Mouse (Mus musculus) heart, postnatal 36 days (tissue): Measurements from ENCODE around the gene Malrd1. TPM values are rescaled to one million over a fixed set of nuclear protein-coding genes. Genes with fewer than 3 reads are reported as not detected.
"Not testable (repeated sequence)": the region's sequence is repeated elsewhere in the genome, so short reads cannot be mapped to it uniquely, and the experiment has no call there.

Experiments
- DNase-seq, 2 experiments: peaks; one replicate each; pipeline ENCODE4 v3.0.0; 2021 to 2022
- intact Hi-C: fragments of 180-260 bp; cut with DNase I; formaldehyde crosslinking; loops from one replicate; pipeline ENCODE4 v1.15.1; 2025
- total RNA-seq, 2 experiments: library from RNA; stranded (reverse); gene quantifications; 2 replicates each; pipeline ENCODE4 v1.2.3; 2021

The Malrd1 gene
- total RNA-seq: not detected

- intact Hi-C loops: no loop called here
- DNase-seq: no peak
These were observed at the start of gene Malrd1 for GRCm38 (mm10) chr2:15526241-15526924. Gene Malrd1, plus strand, starts transcription at chr2:15526479.

- no peak for DNase-seq
- intact Hi-C loops: no loop called here
These were observed 12.4 kb downstream of the Malrd1 start for GRCm38 (mm10) chr2:15538643-15539042.

DNA sequence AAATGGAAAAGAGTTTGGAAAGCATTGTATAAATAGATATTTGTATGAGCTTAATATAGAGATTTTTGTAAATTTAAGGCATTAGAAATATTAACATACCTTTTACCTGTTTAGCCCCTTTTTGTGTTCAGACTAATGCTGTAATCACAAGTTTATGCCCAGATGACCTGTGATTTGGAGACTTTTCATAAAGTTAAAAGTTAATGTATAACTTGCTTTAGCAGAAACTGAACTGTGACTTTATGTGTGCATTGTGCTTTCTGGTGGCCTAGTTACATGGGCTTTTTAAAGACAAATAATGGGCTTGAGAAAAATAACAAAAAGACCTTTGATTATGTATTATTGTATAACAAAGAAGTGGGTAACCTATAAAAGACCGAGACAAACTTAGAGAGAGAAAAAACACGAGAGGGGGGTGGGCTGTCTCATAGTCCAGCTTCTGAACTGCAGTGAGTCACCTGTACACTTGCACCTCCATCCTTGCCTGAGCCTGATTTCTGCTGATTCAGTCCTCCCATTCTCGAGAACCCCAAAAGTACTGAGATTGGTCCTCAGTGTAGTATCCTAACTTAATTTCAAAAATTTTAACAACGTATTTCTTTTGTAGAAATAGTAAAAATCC is 87.2 kb downstream of the Malrd1 start:
- no peak for DNase-seq
- intact Hi-C loops: no loop called here

DNA sequence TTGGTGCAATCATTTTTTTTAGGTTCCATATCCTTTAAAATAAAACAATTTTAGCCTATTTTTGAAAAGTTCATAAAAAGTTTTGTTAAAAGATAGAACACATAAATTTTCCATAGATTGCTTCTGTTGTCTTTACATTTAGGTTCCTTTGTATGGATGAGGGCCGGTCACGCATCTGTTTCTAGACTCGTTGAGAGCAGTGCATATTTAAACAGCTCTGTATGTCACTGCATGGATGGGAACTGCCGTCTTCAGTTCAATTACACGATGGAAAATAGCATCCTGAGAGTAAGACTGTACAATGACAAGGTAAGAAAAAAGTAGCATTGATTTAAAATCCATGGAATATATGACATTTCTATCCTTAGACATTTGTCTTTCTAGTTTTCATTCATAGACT is 87.7 kb downstream of the Malrd1 start:
- intact Hi-C loops: no loop called here
- DNase-seq: no peak

GRCm38 (mm10) chr2:15635761-15636160 is 109.5 kb downstream of the Malrd1 start:
- DNase-seq: no peak

DNA sequence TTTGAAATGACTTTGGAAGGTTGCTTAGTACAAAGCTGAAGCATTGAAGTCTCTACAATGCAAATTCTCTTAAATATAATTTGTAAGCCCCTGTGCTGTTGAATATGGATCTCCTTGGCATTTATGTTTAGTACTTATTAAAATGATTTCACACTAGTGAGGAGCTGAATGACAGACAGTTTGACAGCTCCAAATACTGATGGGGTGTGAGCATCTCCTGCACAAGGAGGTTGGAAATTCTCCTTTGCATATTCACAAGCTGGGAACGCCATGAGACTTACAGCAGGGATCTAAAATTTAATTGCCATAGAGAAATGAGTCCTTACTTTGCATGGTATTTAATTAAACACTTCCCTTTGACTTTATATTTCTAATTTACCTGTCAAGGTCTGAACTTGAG is 117.6 kb downstream of the Malrd1 start:
- DNase-seq: no peak

More at GRCm38 (mm10) chr2:15635761-15636160, 109.5 kb downstream of the Malrd1 start:
- intact Hi-C loops: no loop called here

GRCm38 (mm10) chr2:15656388-15656787 is 130.1 kb downstream of the Malrd1 start:
- DNase-seq: no peak
- intact Hi-C loops: no loop called here

More for the DNA sequence above, 117.6 kb downstream of the Malrd1 start:
- intact Hi-C loops: no loop called here

GRCm38 (mm10) chr2:15702977-15703376 is 176.7 kb downstream of the Malrd1 start:
- intact Hi-C loops: no loop called here
- no peak for DNase-seq

GRCm38 (mm10) chr2:15740945-15741344 is 214.7 kb downstream of the Malrd1 start:
- intact Hi-C loops: no loop called here

DNA sequence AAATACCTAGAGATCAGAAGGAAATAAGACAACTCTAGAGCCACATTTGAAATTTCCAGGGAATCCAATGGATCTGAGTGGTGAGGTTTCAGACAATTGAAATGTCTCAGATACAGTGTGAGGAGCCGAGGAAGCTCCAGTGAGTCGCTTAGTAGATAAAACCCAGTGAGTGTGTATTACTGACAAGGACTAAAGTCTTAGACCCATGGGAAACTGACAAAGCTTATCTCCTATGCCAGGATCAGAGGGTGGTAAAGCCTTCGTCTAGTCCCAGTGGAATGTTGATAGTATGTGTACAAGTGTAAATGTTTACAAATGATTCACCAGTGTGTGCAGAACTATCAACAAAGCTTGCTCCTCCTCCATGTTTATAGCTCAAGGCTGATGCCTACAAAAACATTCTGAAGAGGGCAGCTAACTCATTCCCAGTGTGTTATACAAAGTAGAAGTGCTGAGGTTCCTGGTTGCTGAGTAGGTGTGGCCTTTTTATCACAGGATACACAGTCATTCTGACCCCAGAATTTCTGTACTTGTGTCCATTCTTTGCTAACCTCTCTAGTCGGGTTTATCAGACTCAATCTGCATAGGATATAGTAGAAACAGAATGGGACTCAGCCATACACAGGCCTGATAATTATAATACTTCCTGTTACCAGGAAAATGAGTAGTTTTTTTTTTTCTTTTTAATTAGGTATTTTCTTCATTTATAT is 218.9 kb downstream of the Malrd1 start:
- intact Hi-C loops: no loop called here
- DNase-seq: no peak

More at GRCm38 (mm10) chr2:15740945-15741344, 214.7 kb downstream of the Malrd1 start:
- DNase-seq: no peak

GRCm38 (mm10) chr2:15784818-15785217 is 258.5 kb downstream of the Malrd1 start:
- no peak for DNase-seq
- intact Hi-C loops: no loop called here

DNA sequence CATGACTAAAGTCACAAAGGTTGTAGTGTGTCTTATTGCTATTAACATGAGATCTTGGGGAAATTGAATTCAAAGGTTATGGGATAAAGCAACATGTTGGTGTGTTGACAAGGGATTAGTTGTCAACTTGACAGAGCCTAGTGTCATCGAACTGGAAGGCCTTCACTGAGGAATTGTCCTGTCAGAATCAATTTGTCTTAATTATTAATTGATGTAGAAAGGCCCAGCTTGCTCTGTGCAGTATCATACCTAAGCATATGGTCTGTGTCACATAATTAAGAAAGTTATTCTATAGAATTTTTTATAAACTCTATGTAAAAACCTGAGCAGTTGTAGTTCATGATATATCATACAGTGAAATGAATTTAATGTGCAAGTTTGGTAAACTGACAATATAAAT is 289.4 kb downstream of the Malrd1 start:
- DNase-seq: no peak
- intact Hi-C loops: no loop called here

GRCm38 (mm10) chr2:15869380-15869779 is 343.1 kb downstream of the Malrd1 start:
- intact Hi-C loops: no loop called here
- no peak for DNase-seq

DNA sequence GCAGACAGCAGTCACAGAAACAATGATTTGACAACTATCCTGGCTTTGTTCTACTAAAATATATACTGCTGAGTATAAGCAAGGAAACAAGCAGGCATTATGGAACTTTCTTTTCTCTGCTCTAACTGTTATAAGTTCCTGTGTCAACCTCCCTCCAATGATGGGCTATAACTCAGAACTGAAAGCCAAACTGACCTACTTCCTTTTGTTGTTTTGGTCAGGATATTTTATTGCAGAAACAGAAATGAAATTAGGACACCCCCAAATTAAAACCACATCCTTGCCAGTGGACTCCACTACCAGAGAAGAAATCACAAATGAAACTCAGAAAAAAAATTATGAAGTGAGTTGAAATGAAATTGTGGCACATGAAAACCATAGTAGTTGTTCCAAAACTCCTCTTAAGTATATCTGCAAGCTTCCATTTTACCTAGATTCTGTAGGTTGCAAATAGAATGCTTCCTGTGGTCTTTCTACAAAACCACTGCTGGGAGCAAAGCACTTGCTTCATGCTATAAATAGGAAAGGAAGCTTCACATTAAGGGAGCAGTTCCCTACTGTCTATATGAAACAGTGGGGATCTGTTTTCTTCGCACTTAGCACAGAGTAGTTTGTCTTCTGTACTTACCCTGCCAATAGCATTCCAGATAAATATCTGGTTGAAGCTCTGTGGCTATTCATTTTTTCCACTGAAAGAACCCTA is 367.3 kb downstream of the Malrd1 start:
- intact Hi-C loops: no loop called here
- DNase-seq: no peak

DNA sequence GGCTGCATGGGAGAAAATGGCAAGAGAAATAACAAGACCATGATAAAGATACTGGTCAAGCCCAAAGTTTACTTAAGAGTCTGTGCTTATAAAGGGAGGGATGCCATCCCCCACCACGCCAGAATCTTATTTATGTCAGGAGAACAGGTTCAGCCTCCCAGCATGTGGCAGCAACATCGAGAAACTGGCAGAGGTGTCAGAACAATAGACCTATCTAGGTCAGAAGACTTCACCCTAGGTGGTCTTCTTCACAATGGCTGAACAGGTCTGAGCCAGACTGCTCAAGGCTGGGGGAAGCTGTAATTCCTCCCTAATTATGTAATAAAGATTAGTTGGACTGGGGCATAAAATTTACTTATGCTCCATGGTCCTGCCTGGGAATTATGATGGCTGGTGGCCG is 399.2 kb downstream of the Malrd1 start:
- no peak for DNase-seq
- intact Hi-C loops: no loop called here

DNA sequence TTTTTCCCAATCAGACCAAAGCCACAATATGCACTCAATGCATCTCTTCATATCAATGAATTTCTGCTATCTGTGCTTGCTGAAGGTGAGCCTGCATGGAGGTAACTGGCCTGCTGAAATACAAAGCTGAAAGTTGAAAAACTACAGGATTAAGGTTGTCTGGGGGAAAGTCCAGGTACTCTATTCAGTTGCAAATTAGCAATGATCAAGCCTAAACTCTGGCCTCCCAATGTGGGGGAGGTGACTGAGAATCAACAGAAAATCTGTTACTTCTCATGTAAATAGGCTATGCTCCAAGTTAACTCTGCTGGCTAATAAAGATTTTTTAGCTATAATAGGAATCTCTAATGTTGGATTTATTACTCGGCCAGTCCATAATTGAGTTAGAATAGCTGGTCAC is 399.8 kb downstream of the Malrd1 start:
- no peak for DNase-seq
- intact Hi-C loops: no loop called here

GRCm38 (mm10) chr2:15931479-15931878 is 405.2 kb downstream of the Malrd1 start:
- no peak for DNase-seq
- intact Hi-C loops: no loop called here

- no peak for DNase-seq
- intact Hi-C loops: no loop called here
These were observed 405.6 kb downstream of the Malrd1 start for GRCm38 (mm10) chr2:15931924-15932323.

DNA sequence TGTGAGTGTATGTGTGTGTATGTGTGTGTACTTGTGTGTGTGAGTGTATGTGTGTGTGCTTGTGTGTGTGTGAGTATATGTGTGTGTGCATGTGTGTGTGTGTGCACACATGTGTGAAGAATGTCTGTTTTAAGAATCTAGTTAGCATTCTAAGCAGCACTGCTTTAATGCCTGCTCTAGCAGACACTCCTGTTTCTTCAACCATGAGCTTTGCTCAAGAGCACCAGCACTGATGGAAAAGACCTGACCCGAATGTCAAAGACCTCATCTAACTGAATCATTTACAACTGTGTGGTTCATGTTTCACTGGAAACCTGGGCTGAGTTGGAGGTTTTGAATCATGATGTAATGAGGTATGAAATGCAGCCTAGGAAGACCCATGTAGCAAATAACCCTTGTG is 406.1 kb downstream of the Malrd1 start:
- intact Hi-C loops: no loop called here

GRCm38 (mm10) chr2:16002925-16003324 is 476.6 kb downstream of the Malrd1 start:
- DNase-seq: no peak
- intact Hi-C loops: no loop called here

More for the DNA sequence above, 406.1 kb downstream of the Malrd1 start:
- no peak for DNase-seq

GRCm38 (mm10) chr2:16017046-16017445 is 490.8 kb downstream of the Malrd1 start:
- intact Hi-C loops, DNase-seq: not testable (repeated sequence)
